Mouse (Mus musculus): ENCODE measurements at regions not wholly inside any gene's neighbourhood (a gene's known extent, or its start where the extent isn't known, plus 50 kb on each side); places are given as distances from the start of the nearest gene placed in this dataset.

DNA sequence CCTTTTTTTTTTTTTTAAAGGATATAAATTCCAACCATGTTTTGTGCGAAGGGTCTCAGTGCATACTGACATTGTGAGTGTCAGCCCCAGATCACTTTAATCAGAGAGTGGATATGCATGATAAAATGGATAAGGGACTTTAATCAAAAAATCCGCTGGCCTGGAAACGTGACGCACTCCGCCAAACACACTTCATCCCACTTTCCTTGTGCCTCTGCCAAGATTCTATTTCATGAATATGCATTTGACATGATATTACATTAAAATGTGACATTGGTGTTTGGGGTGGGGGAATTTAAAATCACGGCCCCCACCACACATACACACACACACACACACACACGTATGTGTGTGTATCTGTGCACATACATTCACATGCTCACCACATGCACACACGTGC lies 193.5 kb downstream of the Vrk1 start:
- TF ChIP-seq BHLHE40 (IDR thresholded peaks at IDR 0.05; ENCODE audit: borderline replicate concordance, low read depth, low read length) (no peak), HCFC1 (IDR thresholded peaks at IDR 0.05; ENCODE audit: low read depth, low read length) (no peak), USF1 (IDR thresholded peaks at IDR 0.05; ENCODE audit: low read depth, low read length) (no peak), TCF12 (IDR thresholded peaks at IDR 0.05; ENCODE audit: low read depth, low read length) (no peak), MAX (IDR thresholded peaks at IDR 0.05; ENCODE audit: low read length) (no peak), UBTF (IDR thresholded peaks at IDR 0.05; ENCODE audit: borderline replicate concordance, insufficient read depth, low read depth, low read length) (no peak), JUND (IDR thresholded peaks at IDR 0.05; ENCODE audit: low read depth, low read length) (no peak), CHD1 (IDR thresholded peaks at IDR 0.05; ENCODE audit: low read depth, low read length) (no peak), CHD2 (IDR thresholded peaks at IDR 0.05; ENCODE audit: low read length) (no peak), SIN3A (IDR thresholded peaks at IDR 0.05; ENCODE audit: low read length) (no peak), TAL1 (IDR thresholded peaks at IDR 0.05; ENCODE audit: low read length) (no peak)
- no peak for DNase-seq (ENCODE audit: low read depth, low spot score)
- Histone ChIP-seq H3K36me3 (ENCODE audit: control insufficient read depth in 1 of 2, insufficient read depth in 2 of 2, low read length in 2 of 2) (no peaks in the 10 kb centered on the region), H3K27me3 (ENCODE audit: control insufficient read depth in 1 of 2, insufficient read depth in 2 of 2, low read length in 2 of 2) (no peaks in the 10 kb centered on the region), H3K4me3 (ENCODE audit: control insufficient read depth in 1 of 2, insufficient read depth in 1 of 2, low read depth in 2 of 2, low read length in 2 of 2) (no peak overlapping the region), H3K4me1 (ENCODE audit: control insufficient read depth in 1 of 2, insufficient read depth in 2 of 2, low read length in 2 of 2) (no peaks in the 10 kb centered on the region), H3K79me2 (ENCODE audit: control insufficient read depth, insufficient read depth, low read length, poor library complexity) (no peaks in the 10 kb centered on the region), H3K9ac (ENCODE audit: control insufficient read depth, low read depth, low read length, poor library complexity, severe bottlenecking) (no peak overlapping the region), H3K27ac (ENCODE audit: control insufficient read depth, low read depth, low read length) (no peak overlapping the region), H3K9me3 (replicated peaks; ENCODE audit: insufficient read depth, low read length) (no peaks in the 10 kb centered on the region)

DNA sequence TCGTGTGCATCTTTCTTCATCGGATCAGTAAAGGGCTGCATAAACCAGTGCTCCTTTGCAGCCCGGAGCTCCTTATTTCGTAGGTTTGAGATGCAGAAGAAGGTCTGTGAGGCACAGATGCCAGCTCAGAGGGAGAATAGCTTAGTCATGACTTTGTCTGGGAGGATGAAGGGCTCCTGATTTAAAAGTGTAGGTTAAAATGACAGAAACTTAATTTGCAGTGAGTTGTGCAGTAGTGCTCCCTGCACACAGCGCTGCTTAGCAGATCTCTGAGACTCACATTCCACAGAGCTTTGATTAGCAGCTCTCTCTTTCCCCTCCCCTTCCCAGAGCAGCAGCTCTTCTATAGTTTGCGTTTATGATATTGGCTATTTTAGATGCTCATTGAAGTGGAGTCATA lies 200.9 kb downstream of the Vrk1 start:
- H3K27ac ChIP-seq (ENCODE audit: control insufficient read depth, low read depth, low read length), result no peak overlapping the region
- TF ChIP-seq UBTF (IDR thresholded peaks at IDR 0.05; ENCODE audit: borderline replicate concordance, insufficient read depth, low read depth, low read length) (no peak), NELFE (IDR thresholded peaks at IDR 0.05; ENCODE audit: low read depth, low read length) (no peak), EP300 (IDR thresholded peaks at IDR 0.05; ENCODE audit: low read depth in 1 of 2, low read length in 2 of 2) (no peak), USF2 (IDR thresholded peaks at IDR 0.05; ENCODE audit: borderline replicate concordance in 1 of 2, insufficient read depth in 1 of 2, low read depth in 1 of 2, low read length in 2 of 2) (no peak), ZC3H11A (IDR thresholded peaks at IDR 0.05; ENCODE audit: low read depth, low read length) (no peak)
- no peaks in the 10 kb centered on the region for H3K9me3 ChIP-seq (replicated peaks; ENCODE audit: insufficient read depth, low read length)
- H3K9ac ChIP-seq (ENCODE audit: control insufficient read depth, low read depth, low read length, poor library complexity, severe bottlenecking), result no peak overlapping the region
- no peaks in the 10 kb centered on the region for H3K27me3 ChIP-seq (ENCODE audit: control insufficient read depth in 1 of 2, insufficient read depth in 2 of 2, low read length in 2 of 2)
- DNase-seq (ENCODE audit: low read depth, low spot score), result no peak
- H3K36me3 ChIP-seq (ENCODE audit: control insufficient read depth in 1 of 2, insufficient read depth in 2 of 2, low read length in 2 of 2), result no peaks in the 10 kb centered on the region
- H3K4me3 ChIP-seq (ENCODE audit: control insufficient read depth in 1 of 2, insufficient read depth in 1 of 2, low read depth in 2 of 2, low read length in 2 of 2), result no peak overlapping the region
- H3K4me1 ChIP-seq (ENCODE audit: control insufficient read depth in 1 of 2, insufficient read depth in 2 of 2, low read length in 2 of 2), result no peaks in the 10 kb centered on the region
- H3K79me2 ChIP-seq (ENCODE audit: control insufficient read depth, insufficient read depth, low read length, poor library complexity), result no peaks in the 10 kb centered on the region

DNA sequence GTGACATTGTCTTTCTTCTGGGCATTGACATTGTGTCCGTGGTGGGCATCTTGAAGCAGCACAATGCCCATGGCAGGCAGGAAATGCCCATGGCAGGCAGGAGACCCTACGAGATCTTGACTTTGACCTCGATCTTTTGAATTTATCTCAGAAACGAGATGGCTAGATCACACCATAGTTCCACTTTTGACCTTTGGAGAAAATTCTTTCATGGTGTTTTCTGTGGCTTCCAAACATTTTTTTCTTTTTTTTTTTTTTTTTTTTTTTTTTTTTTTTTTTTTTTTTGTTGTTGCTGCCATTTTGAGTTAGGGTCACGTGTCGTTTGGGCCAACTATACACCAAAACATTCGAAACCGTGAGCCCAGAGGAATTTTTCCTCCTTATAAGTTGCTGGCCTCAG lies 201.5 kb downstream of the Vrk1 start:
- Histone ChIP-seq H3K4me3 (ENCODE audit: control insufficient read depth in 1 of 2, insufficient read depth in 1 of 2, low read depth in 2 of 2, low read length in 2 of 2) (no peak overlapping the region), H3K27me3 (ENCODE audit: control insufficient read depth in 1 of 2, insufficient read depth in 2 of 2, low read length in 2 of 2) (no peaks in the 10 kb centered on the region), H3K27ac (ENCODE audit: control insufficient read depth, low read depth, low read length) (no peak overlapping the region), H3K79me2 (ENCODE audit: control insufficient read depth, insufficient read depth, low read length, poor library complexity) (no peaks in the 10 kb centered on the region), H3K9ac (ENCODE audit: control insufficient read depth, low read depth, low read length, poor library complexity, severe bottlenecking) (no peak overlapping the region), H3K4me1 (ENCODE audit: control insufficient read depth in 1 of 2, insufficient read depth in 2 of 2, low read length in 2 of 2) (no peaks in the 10 kb centered on the region), H3K36me3 (ENCODE audit: control insufficient read depth in 1 of 2, insufficient read depth in 2 of 2, low read length in 2 of 2) (no peaks in the 10 kb centered on the region), H3K9me3 (replicated peaks; ENCODE audit: insufficient read depth, low read length) (no peaks in the 10 kb centered on the region)
- TF ChIP-seq GATA1 (IDR thresholded peaks at IDR 0.05; ENCODE audit: low read depth, low read length) (no peak), SMC3 (IDR thresholded peaks at IDR 0.05; ENCODE audit: low read depth, low read length) (no peak), ETS1 (IDR thresholded peaks at IDR 0.05; ENCODE audit: low read depth, low read length) (no peak), USF1 (IDR thresholded peaks at IDR 0.05; ENCODE audit: low read depth, low read length) (no peak), ZNF384 (IDR thresholded peaks at IDR 0.05; ENCODE audit: low read depth, low read length) (no peak), NELFE (IDR thresholded peaks at IDR 0.05; ENCODE audit: low read depth, low read length) (no peak), EP300 (IDR thresholded peaks at IDR 0.05; ENCODE audit: low read depth in 1 of 2, low read length in 2 of 2) (no peak), MAX (IDR thresholded peaks at IDR 0.05; ENCODE audit: low read length) (no peak), ELF1 (IDR thresholded peaks at IDR 0.05; ENCODE audit: low read depth, low read length) (no peak), POLR2A (IDR thresholded peaks at IDR 0.05; ENCODE audit: control insufficient read depth in 1 of 2, insufficient read depth in 1 of 2, low read depth in 1 of 2, low read length in 2 of 2, poor library complexity in 1 of 2) (no peak), GABPA (IDR thresholded peaks at IDR 0.05; ENCODE audit: low read depth, low read length) (no peak), TCF12 (IDR thresholded peaks at IDR 0.05; ENCODE audit: low read depth, low read length) (no peak), JUND (IDR thresholded peaks at IDR 0.05; ENCODE audit: low read depth, low read length) (no peak), POLR2AphosphoS2 (IDR thresholded peaks at IDR 0.05; ENCODE audit: low read length) (no peak), MAFK (IDR thresholded peaks at IDR 0.05; ENCODE audit: borderline replicate concordance, low read depth, low read length) (no peak), CHD2 (IDR thresholded peaks at IDR 0.05; ENCODE audit: low read length) (no peak)
- no peak for DNase-seq (ENCODE audit: low read depth, low spot score)
